ENCODE assay signal across 8 mouse cellular contexts in the genomic region with DNA sequence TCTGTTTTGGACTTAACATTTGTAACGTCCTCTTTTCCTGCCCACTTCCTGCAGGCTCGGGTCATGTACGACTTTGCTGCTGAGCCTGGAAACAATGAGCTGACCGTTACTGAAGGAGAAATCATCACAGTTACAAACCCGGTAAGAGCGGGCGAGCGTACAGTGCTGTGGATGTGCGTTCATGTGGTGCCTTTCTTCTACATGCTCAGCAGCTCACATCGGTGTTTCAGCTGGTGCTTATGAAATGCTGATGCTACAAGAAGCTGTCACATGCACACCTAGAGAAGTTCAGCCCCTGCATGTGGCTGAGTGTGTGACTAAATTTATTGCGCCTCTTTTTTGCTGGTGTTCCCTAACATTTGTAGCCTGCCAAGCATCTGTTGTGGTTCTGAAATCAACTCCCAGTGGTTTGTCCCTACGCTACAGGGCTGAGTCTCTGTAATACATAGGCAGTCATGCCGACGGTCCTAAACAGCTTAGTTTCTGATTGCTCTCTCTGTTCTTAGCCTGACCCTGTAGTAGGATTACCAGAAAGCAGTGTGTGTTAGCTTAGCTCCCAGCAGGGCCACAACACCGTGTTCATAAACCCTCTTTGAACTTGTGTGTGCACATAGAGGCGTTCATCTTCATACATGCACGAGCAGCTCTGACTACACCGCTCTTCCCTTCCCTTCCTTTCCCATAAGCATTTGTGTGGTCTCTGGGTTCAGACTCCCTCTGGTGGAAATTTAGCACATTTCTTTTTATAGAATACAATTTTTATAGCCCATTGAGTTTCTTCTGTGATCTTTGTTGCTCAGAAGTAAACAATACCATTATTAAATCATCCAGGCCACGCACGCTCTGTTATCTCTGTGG. TPM values are rescaled to one million over a fixed set of nuclear protein-coding genes. Genes with fewer than 3 reads are reported as not detected.
DNase-seq lines count a peak whose midpoint lies in the region; ATAC-seq lines count a peak whose summit lies in the region.

No protein-coding gene starts in this region.

- no peak overlapping the region for H3K4me2 ChIP-seq in heart, embryonic 13.5 days

- 66% methylated on average over 20 of the region's 20 CpGs for WGBS in heart, embryonic 13.5 days

- H3K36me3 ChIP-seq in heart, embryonic 13.5 days: peaks cover 17% of the 10 kb centered on the region

- peaks cover 38% of the 10 kb centered on the region for H3K4me1 ChIP-seq in heart, embryonic 13.5 days

- no peak for DNase-seq in heart, adult 8-10 months (ENCODE audit: low spot score)
- peak; percentile 75 for DNase-seq in thymus, postnatal 0 days (ENCODE audit: low spot score)
- no peak for DNase-seq in thymus, postnatal 10 days (ENCODE audit: low spot score in 2 of 2)
- no peak for DNase-seq in urinary bladder, adult 2 months (ENCODE audit: low spot score)
- no peak for DNase-seq in urinary bladder, postnatal 10 days (ENCODE audit: low spot score)

- no peak for ATAC-seq in heart, embryonic 13.5 days (ENCODE audit: extremely low read depth, insufficient number of reproducible peaks, low FRiP score, low TSS enrichment)
- ATAC-seq in granulocyte monocyte progenitor cell, adult 5-6 weeks (replicated peaks; ENCODE audit: poor library complexity, severe bottlenecking): peak; percentile 60
- ATAC-seq in megakaryocyte progenitor cell, adult 5-6 weeks (replicated peaks; ENCODE audit: poor library complexity): peak; percentile 51

- peak overlapping the region; percentile 80 for H3K27ac ChIP-seq in heart, embryonic 13.5 days (replicated peaks)

- no peaks in the 10 kb centered on the region for H3K27me3 ChIP-seq in heart, embryonic 13.5 days (replicated peaks)

- H3K9me3 ChIP-seq in heart, embryonic 13.5 days: no peaks in the 10 kb centered on the region

- H3K4me3 ChIP-seq in heart, embryonic 13.5 days: no peak overlapping the region

- 0 out of 2 replicates have a peak overlapping the region, but pooled peaks have one; percentile 5 for H3K9ac ChIP-seq in heart, embryonic 13.5 days

RNA-seq across cellular contexts. Expression of a gene that starts 46.0 kb away (rescaled TPM):
- 20.0 and 20.5 TPM in 2 replicates for polyA plus RNA-seq in heart, embryonic 13.5 days (2015; fragmentation: Nextera tagmentation; extraction: Ambion mirVana)
- 10 to 100 TPM; 29.0 to 32.4 (median 30.3) TPM for total RNA-seq in heart, adult 8-10 months (2022)
- polyA plus RNA-seq in thymus, postnatal 0 days (2015; fragmentation: Nextera tagmentation; extraction: Ambion mirVana): 15.4 and 15.9 TPM in 2 replicates
- 29.5 and 33.9 TPM in 2 replicates for total RNA-seq in granulocyte monocyte progenitor cell, adult 5-6 weeks (2014; fragmentation: Nextera tagmentation)
- 26.9 and 28.8 TPM in 2 replicates for total RNA-seq in granulocyte monocyte progenitor cell, adult 5-6 weeks (2017)
- 50.4 and 52.7 TPM in 2 replicates for total RNA-seq in megakaryocyte progenitor cell, adult 5-6 weeks (2015)
- total RNA-seq in megakaryocyte progenitor cell, adult 5-6 weeks (2017): 31.3 and 35.4 TPM in 2 replicates
- 51.0 and 51.8 TPM in 2 replicates for polyA plus RNA-seq in urinary bladder, adult 2 months (2012; rRNA removed)

RNA-seq across cellular contexts. Expression of a gene that starts 53.9 kb away (rescaled TPM):
- 3.0 and 3.1 TPM in 2 replicates for polyA plus RNA-seq in heart, embryonic 13.5 days (2015; fragmentation: Nextera tagmentation; extraction: Ambion mirVana)
- total RNA-seq in heart, adult 8-10 months (2022): 10 to 100 TPM; 59.2 to 67.8 (median 64.1) TPM
- 4.2 and 4.5 TPM in 2 replicates for polyA plus RNA-seq in thymus, postnatal 0 days (2015; fragmentation: Nextera tagmentation; extraction: Ambion mirVana)
- 11.2 and 14.4 TPM in 2 replicates for total RNA-seq in granulocyte monocyte progenitor cell, adult 5-6 weeks (2014; fragmentation: Nextera tagmentation)
- total RNA-seq in granulocyte monocyte progenitor cell, adult 5-6 weeks (2017): 9.3 and 11.6 TPM in 2 replicates
- total RNA-seq in megakaryocyte progenitor cell, adult 5-6 weeks (2015): 7.5 and 8.3 TPM in 2 replicates
- 9.8 and 11.0 TPM in 2 replicates for total RNA-seq in megakaryocyte progenitor cell, adult 5-6 weeks (2017)
- polyA plus RNA-seq in urinary bladder, adult 2 months (2012; rRNA removed): 17.3 and 22.7 TPM in 2 replicates
